Mouse (Mus musculus) testis, postnatal 10 days (tissue): ENCODE measurements around the gene Kcnq1.

Experiments used
- DNase-seq: peaks from one replicate; pipeline ENCODE4 v3.0.0; 2021; ENCODE audit warnings: low spot score

Gene Kcnq1

DNA sequence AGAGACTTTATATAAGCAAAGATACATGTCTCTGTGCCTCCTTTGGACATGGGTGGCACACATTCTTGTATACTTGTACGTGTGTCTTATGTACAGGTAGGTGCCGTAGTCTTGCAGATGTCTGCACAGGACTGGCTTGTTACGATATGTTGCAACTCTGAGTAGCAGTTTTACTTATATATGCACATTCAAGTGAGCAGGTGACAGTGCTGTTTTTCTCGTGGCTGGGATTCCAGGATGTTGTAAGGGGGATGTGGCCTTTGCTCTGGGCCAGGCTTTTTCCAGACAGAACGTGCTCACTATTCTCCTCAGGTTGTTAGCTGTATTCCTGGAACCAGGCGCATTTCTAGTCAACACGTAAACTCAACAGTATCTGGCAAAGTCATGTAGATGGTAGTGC lies 168.9 kb downstream of the Kcnq1 start:
- DNase-seq, result no peak

DNA sequence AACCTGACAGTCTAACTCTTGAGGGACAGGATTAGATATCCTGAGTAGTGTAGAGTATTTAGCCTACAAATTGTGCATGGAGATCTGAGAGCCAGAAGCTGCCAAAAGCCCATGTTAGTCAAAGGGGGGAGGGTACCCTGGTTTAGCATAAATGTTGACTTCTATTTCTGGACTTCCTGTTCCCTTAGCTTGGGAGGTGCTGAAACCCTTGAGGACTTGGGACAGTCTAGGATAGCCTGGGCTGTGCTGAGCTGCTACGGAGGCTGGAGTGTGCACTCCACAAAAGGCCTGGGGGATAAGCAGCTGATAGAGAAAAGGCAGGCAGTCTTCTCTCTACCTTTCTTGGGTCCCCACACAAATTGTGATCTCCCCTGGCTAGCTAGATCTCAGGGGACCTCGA lies 177.5 kb downstream of the Kcnq1 start:
- DNase-seq, result no peak

DNA sequence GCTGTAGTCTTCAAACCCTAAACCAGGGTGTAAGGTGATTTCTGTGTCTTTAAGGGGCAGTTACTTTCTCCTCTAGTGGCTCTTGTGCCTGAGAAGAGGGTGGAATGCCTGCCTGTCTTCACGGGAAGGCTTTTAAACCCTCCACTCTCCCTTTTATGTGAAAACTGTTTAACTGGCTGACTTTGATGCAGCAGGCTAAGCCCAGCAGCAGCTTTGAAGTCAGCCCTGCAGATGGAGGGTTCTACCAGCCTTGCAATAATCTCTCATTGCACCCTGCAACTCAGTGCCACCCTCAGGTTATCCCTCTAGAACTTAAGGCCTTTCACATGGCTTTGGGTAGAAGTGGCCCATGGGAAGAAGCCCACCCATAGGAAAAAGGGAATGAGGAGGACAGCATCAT lies 178.7 kb downstream of the Kcnq1 start:
- DNase-seq, result no peak

DNA sequence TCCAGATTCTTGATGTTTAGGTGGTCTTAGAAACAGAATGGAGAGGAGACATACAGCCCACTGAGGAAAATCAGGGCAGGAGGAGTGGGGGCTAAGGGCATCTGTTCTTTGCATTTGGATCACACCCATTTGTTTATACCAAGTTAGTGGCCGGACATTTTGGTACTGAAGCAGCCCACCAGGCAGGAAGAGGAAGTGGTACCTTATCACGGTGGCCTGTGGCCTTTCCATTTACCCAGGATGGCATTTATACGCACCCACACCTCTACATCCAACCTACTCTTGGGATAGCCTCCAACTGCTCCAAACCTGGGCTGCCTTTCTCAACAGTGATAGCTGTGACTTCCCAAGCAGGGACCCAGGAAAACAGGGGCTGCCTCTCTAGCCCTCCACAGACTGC lies 179.3 kb downstream of the Kcnq1 start:
- DNase-seq, result no peak

DNA sequence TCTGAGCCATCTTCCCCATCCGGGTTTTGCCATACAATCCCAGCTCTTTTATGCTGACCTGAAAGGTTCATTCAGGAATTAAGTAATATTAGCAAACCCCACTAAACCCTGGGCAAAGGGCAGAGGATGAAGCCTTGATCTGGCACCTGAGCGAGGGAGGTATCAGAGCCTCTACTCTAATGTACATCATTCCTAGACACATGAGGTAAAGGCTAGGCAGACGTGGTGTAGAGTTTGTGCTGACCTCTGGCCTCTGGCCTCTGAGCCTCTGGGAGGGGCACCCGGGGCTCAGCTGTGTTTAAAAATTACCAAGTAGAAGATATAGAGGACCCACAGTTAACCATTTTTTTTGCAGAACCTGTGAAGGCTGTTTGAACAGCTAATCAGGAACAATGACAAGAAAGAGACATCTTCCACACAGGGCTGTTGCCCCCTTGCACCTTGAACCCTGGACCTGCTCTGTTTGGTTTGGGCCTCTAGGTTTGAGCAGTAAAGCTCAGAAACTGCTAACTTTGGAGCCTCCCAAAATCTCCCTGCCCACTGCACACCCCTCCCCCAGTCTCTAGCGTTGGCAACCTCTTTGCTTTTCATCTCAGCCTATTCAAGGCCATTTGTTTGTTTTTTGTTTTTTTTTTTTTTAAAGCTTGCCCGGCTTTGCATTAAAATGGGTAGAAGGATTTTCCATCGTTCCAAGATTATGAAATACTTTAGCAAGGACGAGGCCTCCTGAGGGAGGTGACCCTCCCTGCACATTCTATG lies 180.5 kb downstream of the Kcnq1 start:
- DNase-seq, result no peak

DNA sequence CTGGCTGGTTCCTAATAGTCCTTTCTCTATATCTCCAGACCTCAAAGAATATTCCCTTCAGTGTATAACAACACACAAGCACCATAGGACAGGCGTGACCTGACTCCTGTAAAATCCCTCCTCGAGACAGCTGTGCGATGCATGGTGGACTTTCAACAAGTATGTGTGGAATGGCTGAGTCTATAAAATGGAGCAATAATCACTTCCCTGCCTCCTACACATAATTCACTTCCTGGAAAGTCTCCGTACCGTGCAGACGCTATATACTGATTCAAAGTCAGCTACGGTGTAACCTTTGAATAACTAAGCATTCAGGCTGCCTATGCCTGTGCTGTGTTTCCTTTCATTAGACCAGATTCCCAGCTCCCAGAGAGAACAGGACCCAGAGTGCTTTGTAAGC lies 182.0 kb downstream of the Kcnq1 start:
- no peak for DNase-seq

DNA sequence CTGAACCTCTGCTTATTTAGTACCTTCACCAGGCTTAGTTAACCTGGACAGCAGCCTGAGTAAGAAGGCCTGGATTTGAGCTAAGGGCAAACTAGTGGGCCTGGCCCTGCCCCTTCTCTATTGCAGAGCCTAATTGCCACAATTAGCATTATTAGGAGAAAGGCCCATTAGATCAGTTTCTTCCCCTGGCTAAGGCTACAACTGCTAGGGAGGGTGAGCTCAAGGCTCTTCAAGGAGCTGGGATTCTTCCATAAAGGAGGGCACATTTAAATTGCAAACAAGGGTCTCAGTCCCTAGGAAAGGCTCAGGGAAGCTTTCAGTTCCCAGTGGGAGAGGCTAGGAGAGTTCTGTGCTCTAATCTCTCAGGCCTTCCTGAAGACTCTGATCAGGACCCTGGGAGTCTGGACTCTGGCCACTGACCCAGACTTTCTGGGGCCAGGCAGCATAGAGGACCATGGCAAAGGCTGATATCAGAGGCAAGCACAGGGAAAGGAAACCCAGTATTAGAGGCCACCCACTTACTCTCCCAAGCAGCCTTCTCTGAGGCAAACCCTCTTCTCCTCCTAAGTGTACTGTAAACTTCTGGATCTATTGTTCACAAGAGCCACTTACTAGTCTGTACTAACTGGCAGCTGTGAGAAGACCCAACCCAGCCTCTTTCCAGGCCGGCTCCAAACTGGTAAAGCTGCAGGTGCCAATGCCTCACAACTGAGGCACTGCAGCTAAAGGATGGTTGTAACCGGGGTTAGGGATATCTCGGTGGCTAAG lies 183.1 kb downstream of the Kcnq1 start:
- no peak for DNase-seq

DNA sequence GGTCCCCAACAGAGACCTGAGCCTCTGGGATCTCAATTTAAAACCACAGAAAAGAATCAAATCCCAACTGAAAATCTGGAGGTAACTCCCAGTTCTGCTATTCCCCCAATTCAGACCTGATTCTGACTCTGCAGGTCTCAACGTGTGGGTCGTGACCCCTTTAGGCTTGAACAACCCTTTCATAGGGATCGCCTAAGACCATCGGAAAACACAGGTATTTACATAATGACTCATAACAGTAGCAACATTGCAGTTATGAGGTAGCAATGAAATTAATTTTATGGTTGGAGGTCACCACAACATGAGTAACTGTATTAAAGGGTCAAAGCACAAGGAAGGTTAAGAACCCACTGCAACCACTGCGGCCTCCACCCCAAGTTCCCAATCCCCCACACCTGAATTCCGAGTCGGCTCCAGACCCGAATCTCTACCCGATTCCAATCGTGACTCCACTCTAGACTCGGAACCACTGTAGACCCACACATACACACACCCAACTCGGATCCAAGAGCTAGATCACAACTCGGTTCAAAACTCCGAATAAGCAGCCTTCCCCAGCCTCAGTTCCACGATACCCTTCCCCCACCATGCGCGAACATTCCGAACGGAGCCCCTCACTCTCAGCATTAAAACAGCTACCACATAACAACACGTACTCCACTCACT lies 188.7 kb downstream of the Kcnq1 start:
- DNase-seq, result no peak

DNA sequence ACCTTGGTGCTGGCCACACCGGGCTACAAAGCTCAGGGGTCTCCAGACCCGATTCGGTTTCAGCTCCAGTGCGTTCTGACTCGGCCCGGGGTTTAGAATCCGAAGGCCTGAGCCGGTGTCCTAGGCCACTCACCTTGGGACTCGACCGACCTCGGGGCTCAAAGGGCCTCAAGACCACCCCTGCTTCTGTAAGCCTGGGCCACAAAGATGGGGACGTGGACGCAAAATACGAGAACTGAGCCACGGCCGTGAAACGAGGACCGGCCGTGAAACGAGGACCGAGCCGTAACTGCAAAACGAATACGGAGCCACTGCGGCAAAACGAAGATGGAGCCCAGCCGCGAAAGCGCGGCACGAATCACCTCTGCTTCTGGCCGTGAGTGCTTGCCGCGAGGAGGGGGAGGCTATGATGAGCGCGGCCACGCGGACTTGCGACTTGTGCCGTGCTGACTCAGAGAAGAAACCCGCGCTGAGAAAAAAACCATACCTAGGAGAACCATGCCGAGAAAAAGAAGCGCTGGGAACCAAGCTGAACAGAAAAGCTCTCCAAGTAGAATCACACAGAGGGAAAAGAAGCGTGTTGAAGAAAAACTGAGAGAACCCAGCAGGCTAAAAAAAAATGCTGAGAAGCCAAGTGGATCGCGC lies 189.3 kb downstream of the Kcnq1 start:
- DNase-seq, result peak; percentile 56

DNA sequence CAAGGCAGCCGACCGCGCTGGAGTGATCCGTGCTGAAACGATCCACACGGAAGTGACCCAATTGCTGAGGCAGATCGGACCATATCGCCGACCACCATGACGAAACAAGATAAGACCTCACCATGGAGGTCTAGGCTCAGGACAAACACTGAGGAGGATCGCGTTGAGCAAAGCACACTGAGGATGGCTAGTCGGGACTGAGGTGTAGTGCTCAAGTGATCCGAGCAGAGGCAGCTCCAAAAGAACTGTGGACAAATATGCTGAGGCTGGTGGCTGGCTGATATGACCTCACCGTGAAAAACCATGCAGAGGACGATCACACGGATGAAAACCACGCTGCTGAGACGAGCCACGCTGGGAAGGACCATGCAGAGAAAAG lies 189.8 kb downstream of the Kcnq1 start:
- no peak for DNase-seq

DNA sequence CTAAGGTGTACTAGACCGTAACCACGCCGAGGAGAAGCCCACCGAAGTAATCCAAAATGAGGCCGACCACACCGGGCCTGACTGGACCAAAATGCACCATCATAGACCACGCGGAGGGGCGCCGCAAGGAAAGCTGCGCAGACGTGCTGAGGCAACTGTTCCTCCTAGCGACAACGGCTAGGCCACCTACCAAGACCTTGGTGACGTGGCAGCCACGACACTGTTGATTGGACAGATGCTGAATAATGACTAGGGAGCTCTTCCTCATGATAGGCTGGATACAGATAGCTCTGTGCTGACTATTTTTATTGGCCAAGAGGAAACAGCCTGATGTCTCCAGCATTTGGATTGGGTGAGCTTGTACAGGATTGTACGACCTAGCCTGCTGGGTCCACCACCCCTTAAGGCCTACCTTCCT lies 190.2 kb downstream of the Kcnq1 start:
- peak; percentile 78 for DNase-seq

DNA sequence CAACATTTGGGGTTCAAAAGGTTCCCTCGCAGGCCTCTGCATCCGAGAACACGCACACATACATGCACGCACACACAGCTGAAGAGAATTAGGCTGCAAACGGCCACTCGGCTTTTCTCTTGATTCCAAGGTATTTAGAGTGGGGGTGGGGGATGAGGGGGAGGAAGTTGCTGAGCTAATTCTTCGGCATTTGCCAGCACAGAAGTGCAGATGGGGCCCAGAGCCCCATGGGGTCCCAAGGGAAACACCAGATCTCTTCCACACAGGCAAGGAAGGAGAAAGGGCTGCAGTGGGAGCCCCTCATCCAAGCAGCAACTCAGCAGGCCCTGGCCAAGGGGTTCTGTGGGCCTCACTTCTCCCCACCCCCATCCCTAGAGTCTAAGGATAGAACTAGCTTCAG lies 193.9 kb downstream of the Kcnq1 start:
- DNase-seq, result no peak

DNA sequence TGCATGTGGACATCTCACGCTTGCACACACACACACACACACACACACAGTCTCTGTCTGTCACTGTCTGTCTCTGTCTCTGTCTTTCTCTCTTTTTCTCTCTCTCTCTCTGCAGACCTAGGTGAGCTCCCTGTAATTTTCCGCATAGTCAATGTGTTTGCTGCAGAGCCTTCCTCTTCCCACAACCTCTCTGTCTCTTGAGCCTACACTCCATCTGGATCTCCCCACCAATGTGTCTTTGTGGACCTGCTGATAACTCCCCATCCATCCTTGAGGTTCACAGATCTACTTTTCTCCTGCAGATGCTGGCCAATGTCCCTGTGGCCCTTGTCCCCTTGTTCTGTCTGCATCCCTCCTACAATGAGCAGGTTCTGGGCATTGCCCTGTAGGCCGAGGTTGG lies 194.5 kb downstream of the Kcnq1 start:
- DNase-seq, result no peak

DNA sequence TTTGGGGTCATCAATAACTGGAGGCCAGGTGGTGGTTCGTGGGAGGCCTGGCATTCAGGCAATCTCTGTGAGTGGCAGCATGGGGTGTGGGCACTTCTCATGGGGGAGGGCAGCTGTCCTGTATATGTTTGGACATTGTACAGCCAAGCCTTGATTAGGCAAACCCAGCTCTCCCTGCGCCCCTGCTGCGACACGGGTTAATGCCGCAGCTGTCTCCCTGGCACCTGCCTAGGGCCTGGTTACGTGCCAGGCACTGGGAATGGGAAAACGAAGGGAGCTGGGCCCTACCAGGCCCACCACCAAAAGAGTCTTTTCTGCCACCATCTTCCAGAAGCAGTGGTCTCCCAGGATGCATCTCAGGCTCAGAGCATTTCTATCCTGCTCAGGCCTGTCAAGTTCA lies 196.0 kb downstream of the Kcnq1 start:
- DNase-seq, result no peak

DNA sequence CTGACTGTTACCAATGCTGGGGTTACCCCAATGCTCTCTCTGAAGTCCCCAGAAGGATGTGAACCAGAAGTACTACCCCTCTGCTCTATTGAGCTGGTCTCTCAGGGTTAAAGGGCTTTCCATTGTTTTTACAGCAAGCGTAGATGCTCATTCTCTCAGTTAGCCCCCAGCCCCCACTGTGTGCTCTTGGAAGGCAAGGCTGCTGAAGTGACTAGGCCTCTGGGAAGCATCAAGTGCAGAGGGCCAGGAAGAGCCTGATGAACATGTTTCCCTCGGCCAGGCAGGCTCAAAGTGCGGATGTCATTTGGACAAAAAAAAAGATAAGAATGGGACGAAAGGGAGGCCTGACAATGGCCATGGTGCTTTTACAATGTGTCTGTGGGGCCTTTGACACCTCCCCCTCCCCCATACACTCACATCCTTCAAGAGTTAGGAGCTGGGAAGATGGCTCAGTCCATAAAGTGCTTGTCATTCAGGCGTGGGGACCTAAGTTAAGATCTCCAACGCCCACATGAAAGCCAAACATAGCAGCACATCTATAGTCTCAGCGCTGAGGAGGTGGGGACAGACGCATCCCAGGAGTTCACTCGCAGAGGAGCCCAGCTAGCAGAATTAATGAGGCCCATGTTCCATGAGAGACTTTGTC lies 196.6 kb downstream of the Kcnq1 start:
- no peak for DNase-seq

DNA sequence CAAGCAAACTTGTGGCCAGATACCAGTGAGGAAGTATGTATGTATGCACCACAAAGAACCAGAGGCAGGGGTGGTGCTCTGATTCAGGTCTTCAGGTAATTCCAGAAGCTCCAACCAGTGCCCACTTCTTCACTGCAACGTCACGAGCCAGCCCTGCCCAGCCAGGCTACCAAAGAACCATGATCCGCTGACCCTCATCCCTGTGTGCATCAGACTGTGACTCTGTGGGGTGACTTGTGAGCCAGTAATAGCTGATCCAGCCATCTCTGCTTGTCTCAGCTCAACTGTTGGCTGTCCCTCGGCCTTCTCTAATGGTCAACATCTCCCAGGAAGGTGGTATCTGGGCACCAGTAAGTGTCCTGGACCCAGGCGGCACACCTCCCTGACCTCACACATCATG lies 197.4 kb downstream of the Kcnq1 start:
- no peak for DNase-seq

DNA sequence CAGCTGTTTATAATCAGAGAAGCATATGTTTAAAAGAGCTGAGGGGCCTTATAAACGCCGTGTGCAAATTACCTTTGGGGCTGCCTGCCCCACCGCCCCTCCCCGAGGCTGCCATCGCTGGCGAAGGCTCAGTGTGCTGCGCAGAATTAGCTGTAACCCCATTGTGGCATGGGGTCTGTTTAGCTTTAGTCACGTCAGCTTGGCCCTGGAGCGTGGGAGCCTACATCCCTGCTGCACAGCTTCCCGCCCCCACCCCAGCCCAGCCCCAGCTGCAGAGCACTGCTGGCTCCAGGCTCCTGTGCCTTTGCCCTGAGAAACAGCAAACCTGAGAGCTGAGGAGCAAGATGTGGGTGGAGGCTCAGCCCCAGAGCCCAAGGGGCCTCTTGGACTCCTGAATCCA lies 199.6 kb downstream of the Kcnq1 start:
- DNase-seq, result no peak

DNA sequence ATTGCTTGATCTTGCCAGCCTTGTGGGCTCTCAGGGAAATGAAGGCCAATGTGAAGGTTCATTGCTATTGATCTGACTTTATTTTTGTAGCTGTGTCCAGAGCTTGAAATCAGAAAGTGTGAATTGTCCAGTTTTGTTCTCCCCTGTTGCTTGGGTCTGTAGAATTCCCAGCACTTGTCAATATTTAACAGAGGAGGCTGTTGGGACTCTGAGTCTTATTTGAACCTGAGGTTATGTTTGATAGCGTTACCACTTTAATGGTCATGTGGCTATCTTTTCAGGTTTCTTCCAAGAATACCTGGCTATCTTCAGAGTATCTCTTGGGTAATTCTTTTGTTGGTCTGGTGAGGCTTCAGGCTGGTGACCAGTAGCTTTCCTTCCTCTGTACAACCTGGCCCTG lies 201.8 kb downstream of the Kcnq1 start:
- DNase-seq, result no peak

DNA sequence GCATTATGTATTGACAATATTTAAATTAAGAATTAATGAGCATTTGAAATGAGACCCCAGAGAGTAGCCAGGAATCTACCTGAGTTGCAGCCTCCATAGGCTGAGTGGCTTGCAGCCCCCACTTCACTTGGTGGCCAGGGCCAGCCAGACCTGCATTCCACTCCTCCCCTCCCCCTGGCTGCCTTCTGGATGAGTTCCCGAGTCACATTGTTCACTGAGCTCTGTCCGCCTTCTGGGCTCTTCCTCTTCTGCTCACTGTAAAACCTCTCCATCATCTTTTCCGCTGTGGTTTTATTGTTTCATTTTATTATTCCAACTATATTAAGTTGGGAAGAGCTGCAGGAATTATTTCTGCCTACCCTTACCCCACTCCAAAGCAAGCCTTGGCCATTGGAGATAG lies 204.1 kb downstream of the Kcnq1 start:
- no peak for DNase-seq

DNA sequence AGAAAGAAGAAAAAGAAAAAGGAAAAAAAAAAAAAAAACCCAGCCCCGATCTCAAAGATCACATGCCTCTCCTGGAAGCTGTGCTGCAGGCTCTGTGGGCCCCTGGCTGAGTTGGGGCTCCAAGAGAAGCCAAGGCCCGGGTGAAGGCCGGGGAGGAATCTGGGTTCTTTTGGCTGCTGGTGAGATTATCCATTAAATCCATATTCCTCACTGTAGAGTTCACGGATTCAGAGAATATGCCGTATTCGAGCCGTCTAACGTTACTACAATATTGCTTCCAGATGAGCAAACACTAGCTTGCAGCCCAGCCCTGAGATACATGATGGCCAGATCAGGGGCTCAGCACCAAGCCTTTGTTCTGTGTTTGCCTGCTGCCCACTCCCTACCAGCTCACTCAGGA lies 204.7 kb downstream of the Kcnq1 start:
- no peak for DNase-seq

DNA sequence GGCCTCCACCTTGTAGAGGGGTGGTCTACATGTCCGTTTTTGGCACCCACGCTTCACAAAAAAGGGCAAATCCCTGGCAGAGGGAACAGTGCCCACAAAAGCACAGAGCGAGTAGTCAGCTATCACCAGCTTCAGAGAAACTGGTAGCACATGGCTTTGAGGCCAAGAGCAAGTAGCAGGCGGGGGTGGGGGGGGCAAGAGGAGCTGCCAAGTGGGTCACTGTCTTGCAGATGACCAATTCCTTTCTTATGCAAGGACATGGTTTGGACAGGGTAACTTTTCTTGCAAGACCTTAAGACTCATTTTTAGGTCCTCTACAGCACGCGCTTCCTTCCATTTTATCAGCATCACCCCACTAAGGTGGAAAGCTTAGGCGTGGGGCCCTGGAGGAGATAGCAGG lies 205.3 kb downstream of the Kcnq1 start:
- DNase-seq, result no peak
